Mouse (Mus musculus) hindbrain, postnatal 0 days (tissue): ENCODE data around the gene Prodh2. TPM values are rescaled to one million over a fixed set of nuclear protein-coding genes. Genes with fewer than 3 reads are reported as not detected.

Experiments
- ATAC-seq: fragments of 200-750 bp; cut with Nextera tagmentation; 2 replicates; pipeline ENCODE4 v1.8.0; 2017; ENCODE audit warnings: mild to moderate bottlenecking, moderate TSS enrichment, moderate library complexity
- DNase-seq: peaks from one replicate; pipeline ENCODE4 v3.0.0-alpha.2; 2015; ENCODE audit warnings: low spot score
- H3K27ac ChIP-seq: fragments of 300-500 bp; sonication (generic); 2 replicates; pipeline ENCODE4 v1.5.1; 2014; ENCODE audit warnings: mild to moderate bottlenecking
- H3K27me3 ChIP-seq: fragments of 300-500 bp; sonication (generic); 2 replicates; pipeline ENCODE4 v1.6.1; 2014; ENCODE audit warnings: low read length, mixed read lengths; ENCODE audit not compliant: insufficient read depth
- H3K36me3 ChIP-seq: fragments of 300-500 bp; sonication (generic); 2 replicates; pipeline ENCODE4 v1.6.1; 2014; ENCODE audit warnings: low read length, mixed read lengths; ENCODE audit not compliant: insufficient read depth
- H3K4me1 ChIP-seq: fragments of 300-500 bp; sonication (generic); 2 replicates; pipeline ENCODE4 v1.6.1; 2014; ENCODE audit warnings: antibody characterized with exemption, low read length, mixed read lengths; ENCODE audit not compliant: insufficient read depth
- H3K4me2 ChIP-seq: fragments of 300-500 bp; sonication (generic); 2 replicates; pipeline ENCODE4 v1.6.1; 2014; ENCODE audit warnings: low read depth, mild to moderate bottlenecking, low read length, moderate library complexity, mixed read lengths
- H3K4me3 ChIP-seq: fragments of 300-500 bp; sonication (generic); 2 replicates; pipeline ENCODE4 v1.5.1; 2014; ENCODE audit warnings: low read length
- H3K9ac ChIP-seq: fragments of 300-500 bp; sonication (generic); replicated peaks from 2 replicates; pipeline ENCODE4 v1.6.1; 2014; ENCODE audit warnings: mild to moderate bottlenecking, low read length, moderate library complexity, mixed read lengths
- H3K9me3 ChIP-seq: fragments of 300-500 bp; sonication (generic); 2 replicates; pipeline ENCODE4 v1.6.1; 2016; ENCODE audit warnings: low read length, mixed read lengths
- CTCF ChIP-seq: IDR thresholded peaks from 2 replicates; pipeline ENCODE4 v1.5.1; 2016; ENCODE audit warnings: antibody characterized with exemption, control low read depth, low read depth
- WGBS: fragments of 180-500 bp; shearing (Covaris S2); extraction: QIAGEN DNeasy Blood & Tissue Kit; methylation state at CpG from one replicate; pipeline ENCODE4 v1.1.7; 2014; 5-methylcytosine and 5-hydroxymethylcytosine counted together
- polyA plus RNA-seq: library from polyadenylated mRNA; unstranded; fragments of >200 nt; fragmentation: Nextera tagmentation; extraction: Ambion mirVana; gene quantifications from 2 replicates; pipeline ENCODE4 v1.2.1, GENCODE M21; 2015
- total RNA-seq: library from RNA; depleted of rRNA; stranded (reverse); fragments of >200 nt; gene quantifications from 2 replicates; pipeline ENCODE4 v1.2.3, GENCODE M21; 2014

Prodh2 gene
- total and polyA plus RNA-seq, 2 experiments from 2014 or later = 0.24 TPM; not detected in 1

DNA sequence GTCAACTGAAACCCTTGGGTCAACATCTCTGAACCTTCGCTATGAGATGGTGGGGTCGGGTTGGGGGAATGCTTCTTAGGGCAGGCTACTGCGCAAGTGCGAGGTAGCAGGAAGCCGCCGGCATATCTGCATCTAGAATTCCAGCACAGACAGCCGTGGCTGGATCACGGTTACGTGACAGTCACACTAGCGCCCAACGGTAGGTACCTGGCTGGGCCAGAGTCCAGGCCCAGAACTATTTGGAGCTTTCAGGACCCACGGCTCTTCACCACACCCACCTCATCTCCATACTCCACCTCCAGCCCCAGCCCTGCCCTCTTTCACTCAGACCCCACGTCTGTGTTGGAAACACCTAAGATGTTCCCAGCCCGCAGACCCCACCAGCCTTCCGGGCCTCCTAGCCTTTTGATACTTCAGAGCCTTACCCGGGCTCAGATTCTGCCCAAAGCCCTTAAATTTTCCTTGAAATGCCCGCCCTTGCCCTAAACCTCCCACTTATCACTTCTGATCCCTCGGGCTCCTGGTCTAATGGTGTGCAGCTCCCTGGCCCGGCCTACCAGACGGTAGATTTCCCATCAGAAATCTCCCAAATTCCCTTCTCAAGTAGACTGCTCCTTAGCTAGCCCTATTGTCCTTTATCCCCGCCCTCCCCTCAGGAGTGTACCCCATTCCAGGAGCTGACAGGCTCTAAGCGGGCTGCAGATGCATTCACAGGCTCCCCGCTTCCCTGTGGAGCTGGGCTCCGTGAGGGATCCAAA is 21.8 kb downstream of the Prodh2 start:
- Histone ChIP-seq H3K4me3 (no peak overlapping the region), H3K36me3 (no peaks in the 10 kb centered on the region), H3K4me1 (0 out of 2 replicates have a peak, but pooled peaks cover 2% of the 10 kb centered on the region), H3K27ac (no peak overlapping the region), H3K4me2 (no peak overlapping the region), H3K9me3 (no peaks in the 10 kb centered on the region), H3K27me3 (no peaks in the 10 kb centered on the region), H3K9ac (no peak overlapping the region)
- TF ChIP-seq CTCF = no peak
- DNase-seq (no peak), ATAC-seq (no peak)
- 60% methylated on average over 24 of the region's 24 CpGs for WGBS

DNA sequence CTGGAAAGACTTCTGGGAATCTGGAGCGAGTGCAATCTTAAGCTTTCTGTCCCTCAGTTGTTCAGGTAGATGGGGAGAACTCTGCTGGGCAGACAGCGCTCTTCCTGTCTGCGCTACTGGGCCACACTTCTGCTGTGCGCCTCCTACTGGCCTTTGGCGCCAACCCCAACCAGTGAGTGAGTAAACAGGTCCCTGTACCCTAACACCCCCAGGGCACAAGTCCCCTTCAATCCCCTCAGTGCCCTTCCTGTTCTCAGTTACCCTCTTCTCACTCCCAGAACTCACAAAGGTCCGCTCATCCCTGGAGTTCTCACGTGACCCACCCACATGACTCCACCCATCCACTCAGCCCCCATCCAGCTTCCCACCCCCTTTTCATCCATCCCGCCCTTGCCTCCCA is 24.9 kb downstream of the Prodh2 start:
- TF ChIP-seq CTCF = 0 out of 2 replicates have a peak, but pooled peaks have one; percentile 10
- Histone ChIP-seq H3K27me3 (no peaks in the 10 kb centered on the region), H3K27ac (no peak overlapping the region), H3K36me3 (0 out of 2 replicates have a peak, but pooled peaks cover 2% of the 10 kb centered on the region), H3K4me1 (0 out of 2 replicates have a peak, but pooled peaks cover 4% of the 10 kb centered on the region), H3K9ac (no peak overlapping the region), H3K4me2 (no peak overlapping the region), H3K4me3 (no peak overlapping the region), H3K9me3 (no peaks in the 10 kb centered on the region)
- DNase-seq (no peak), ATAC-seq (no peak)
- 49% methylated on average over 8 of the region's 8 CpGs for WGBS

DNA sequence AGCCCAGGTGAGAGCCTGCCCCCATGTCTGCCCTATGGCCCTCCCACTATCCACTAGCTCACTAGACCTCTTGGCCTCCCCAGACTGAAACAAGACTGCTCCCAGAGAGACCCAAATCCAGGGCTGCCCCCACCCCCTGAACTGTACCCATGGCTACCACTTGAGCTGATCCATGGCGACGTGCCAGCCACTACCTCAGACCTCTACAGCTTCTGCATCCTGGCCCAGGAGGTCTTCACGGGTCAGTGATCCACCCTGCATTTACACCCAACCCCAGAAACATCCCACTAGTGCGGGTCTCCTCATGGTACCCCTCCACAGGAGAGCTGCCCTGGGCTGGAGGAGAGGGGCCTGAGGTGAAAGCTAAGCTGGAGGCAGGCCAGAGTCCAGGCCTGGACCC is 27.0 kb downstream of the Prodh2 start:
- WGBS = 44% methylated on average over 4 of the region's 4 CpGs
- DNase-seq = peak; percentile 37

DNA sequence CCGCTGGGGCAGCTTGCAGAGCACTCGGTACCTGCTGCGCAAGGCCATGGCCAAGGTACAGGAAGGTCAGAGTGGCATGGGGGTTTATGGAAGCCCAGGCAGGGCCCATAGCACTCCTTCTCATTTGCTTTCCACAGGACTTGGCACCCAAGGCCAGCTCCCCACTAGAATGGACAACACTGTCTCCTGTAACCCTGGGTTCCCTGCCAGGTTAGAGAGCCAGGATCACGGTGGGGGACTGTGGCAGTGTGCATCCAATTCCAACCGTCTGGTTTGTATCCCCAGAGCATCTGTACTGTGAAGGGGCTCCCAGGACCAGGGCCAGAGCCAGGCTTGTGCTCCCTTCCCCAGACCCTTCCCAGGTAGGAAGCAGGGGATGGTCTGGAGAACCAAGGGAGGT is 27.4 kb downstream of the Prodh2 start:
- 40% methylated on average over 5 of the region's 5 CpGs for WGBS
- ATAC-seq = no peak

More for the DNA sequence above, 27.0 kb downstream of the Prodh2 start:
- Histone ChIP-seq H3K27ac (no peak overlapping the region; the same call in 1 of the 2 replicates), H3K27me3 (no peaks in the 10 kb centered on the region), H3K9ac (no peak overlapping the region), H3K9me3 (no peaks in the 10 kb centered on the region), H3K4me1 (0 out of 2 replicates have a peak, but pooled peaks cover 4% of the 10 kb centered on the region), H3K4me2 (no peak overlapping the region), H3K36me3 (peaks cover 16% of the 10 kb centered on the region), H3K4me3 (no peak overlapping the region)
- peak; percentile 10; the same call in 1 of the 2 replicates for ATAC-seq
- no peak for TF ChIP-seq CTCF

DNA sequence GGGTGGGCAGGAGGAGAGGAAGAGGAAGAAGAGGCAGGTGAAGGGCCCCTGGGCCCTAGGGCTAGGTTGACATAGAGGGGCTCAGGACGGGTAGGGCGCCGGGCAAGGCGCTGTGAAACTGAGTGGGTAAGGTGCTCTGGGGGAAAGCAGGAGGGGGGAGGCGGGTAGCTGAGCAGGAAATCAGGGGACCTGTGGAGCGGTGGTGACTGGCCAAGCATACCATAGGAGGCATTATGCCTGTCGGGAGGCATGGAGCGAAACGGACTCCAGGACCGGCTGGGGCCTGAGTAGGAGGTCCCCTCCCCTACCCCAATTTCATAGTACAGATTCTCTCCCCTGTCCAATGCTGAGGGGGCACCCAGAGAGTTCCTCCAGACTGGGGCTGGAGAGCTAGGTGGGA is 29.4 kb downstream of the Prodh2 start:
- Histone ChIP-seq H3K36me3 (peaks cover 37% of the 10 kb centered on the region), H3K4me3 (no peak overlapping the region), H3K9me3 (no peaks in the 10 kb centered on the region), H3K4me2 (no peak overlapping the region), H3K27me3 (no peaks in the 10 kb centered on the region), H3K4me1 (0 out of 2 replicates have a peak, but pooled peaks cover 4% of the 10 kb centered on the region), H3K9ac (no peak overlapping the region), H3K27ac (no peak overlapping the region)
- ATAC-seq (no peak), DNase-seq (no peak)
- 77% methylated on average over 10 of the region's 10 CpGs for WGBS
- no peak for TF ChIP-seq CTCF

More for the DNA sequence above, 27.4 kb downstream of the Prodh2 start:
- no peak for DNase-seq
- H3K36me3 ChIP-seq = peaks cover 17% of the 10 kb centered on the region
- 0 out of 2 replicates have a peak, but pooled peaks cover 4% of the 10 kb centered on the region for H3K4me1 ChIP-seq
- H3K9me3 ChIP-seq = no peaks in the 10 kb centered on the region
- no peak overlapping the region for H3K9ac ChIP-seq
- H3K27me3 ChIP-seq = no peaks in the 10 kb centered on the region
- H3K4me2 ChIP-seq = no peak overlapping the region
- no peak overlapping the region for H3K4me3 ChIP-seq
- no peak for TF ChIP-seq CTCF
- peak overlapping the region; percentile 46; the same call in 1 of the 2 replicates for H3K27ac ChIP-seq

DNA sequence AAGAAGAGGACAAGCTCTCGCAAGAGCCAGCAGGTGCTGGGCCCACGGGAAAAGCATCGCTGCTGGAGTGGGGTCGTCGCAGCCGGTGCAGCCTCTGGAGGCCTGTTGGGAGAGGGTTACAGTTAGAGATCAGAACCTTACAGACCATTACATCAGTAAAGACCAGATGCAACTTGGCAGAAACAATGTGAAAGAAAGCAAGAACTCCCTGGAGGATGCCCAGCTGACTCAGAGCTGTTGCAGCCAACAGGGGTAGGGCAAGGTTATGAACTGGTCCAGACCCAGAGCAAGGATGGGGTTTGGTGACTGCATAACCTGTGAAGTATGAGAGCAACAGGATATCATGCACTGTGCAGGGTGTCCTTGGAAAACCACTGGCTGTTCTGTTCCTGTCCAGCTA is 31.1 kb downstream of the Prodh2 start:
- Histone ChIP-seq H3K27ac (no peak overlapping the region), H3K4me1 (0 out of 2 replicates have a peak, but pooled peaks cover 4% of the 10 kb centered on the region), H3K9ac (no peak overlapping the region), H3K9me3 (no peaks in the 10 kb centered on the region), H3K36me3 (peaks cover 53% of the 10 kb centered on the region), H3K27me3 (no peaks in the 10 kb centered on the region), H3K4me2 (no peak overlapping the region), H3K4me3 (no peak overlapping the region)
- DNase-seq = no peak
- no peak for ATAC-seq
- TF ChIP-seq CTCF = no peak
- WGBS = 72% methylated on average over 6 of the region's 6 CpGs

DNA sequence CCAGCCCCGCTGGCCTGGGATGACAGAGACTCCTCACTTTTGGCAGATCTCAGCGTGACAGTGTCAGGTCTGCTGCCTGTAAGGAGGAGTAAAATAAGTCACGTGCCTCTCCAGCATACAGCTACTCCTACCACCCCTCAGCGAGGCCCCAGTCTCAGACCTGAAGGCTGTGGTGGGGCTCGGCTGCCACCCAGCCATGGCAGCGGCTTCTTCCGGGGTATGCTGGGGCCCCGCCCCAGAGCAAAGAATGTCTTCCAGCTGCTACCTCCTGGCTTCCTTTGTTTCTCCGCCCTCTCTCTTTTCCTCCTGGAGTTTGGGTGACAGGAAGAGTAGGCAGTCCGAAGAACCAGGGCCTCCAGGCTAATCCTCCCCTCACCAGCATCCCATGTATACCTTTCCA is 32.5 kb downstream of the Prodh2 start:
- no peak overlapping the region for H3K4me2 ChIP-seq
- H3K27ac ChIP-seq = no peak overlapping the region
- no peaks in the 10 kb centered on the region for H3K27me3 ChIP-seq
- H3K4me1 ChIP-seq = no peaks in the 10 kb centered on the region
- no peaks in the 10 kb centered on the region for H3K9me3 ChIP-seq
- H3K36me3 ChIP-seq = peaks cover 65% of the 10 kb centered on the region
- no peak for TF ChIP-seq CTCF
- no peak for ATAC-seq
- WGBS = 39% methylated on average over 10 of the region's 10 CpGs
- no peak for DNase-seq
- H3K9ac ChIP-seq = no peak overlapping the region
- no peak overlapping the region for H3K4me3 ChIP-seq
